Mouse (Mus musculus): ENCODE measurements at regions not wholly inside any gene's neighbourhood (a gene's known extent, or its start where the extent isn't known, plus 50 kb on each side); places are given as distances from the start of the nearest gene placed in this dataset.

GRCm38 (mm10) chr12:29341388-29341995 is 186.7 kb upstream of the Myt1l start:
- TF ChIP-seq POLR2A (IDR thresholded peaks at IDR 0.05; ENCODE audit: control insufficient read depth, extremely low read depth, insufficient read depth, low read length, poor library complexity) (no peak), CTCF (IDR thresholded peaks at IDR 0.05; ENCODE audit: borderline replicate concordance, control insufficient read depth, extremely low read depth, insufficient read depth, low read length, poor library complexity) (no peak)

Data from thymus, adult 2 months (tissue).